ENCODE assay signal across 13 mouse cellular contexts in the genomic region with DNA sequence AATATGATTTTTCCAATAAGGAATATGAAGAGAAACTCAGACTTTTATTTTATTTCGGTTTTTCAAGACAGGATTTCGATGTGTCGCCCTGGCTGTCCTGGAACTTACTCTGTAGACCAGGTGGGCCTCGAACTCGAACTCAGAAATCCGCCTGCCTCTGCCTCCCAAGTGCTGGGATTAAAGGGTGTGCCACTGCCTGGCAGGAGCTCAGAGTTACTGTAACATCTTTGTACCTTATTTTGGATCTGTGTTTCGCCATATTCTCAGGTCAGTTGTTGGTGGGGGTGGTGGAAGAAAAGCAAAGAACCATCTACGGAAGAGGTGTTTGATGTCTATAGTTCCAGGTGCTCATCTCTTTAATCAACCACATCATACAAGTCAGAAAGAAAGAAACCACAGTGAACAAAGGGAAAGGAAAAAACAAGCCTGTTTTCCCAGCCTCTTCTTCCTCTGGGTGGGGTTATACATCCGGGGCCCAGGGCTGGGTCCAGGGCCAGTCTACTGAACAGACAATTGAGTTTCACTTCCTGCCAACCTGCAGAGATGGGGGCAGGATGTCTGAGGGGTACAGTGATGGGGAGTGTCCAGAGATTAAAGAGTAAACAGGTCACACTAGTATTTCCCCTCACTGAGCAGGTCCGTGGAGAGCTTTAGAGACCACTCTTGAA. TPM values are rescaled to one million over a fixed set of nuclear protein-coding genes. Genes with fewer than 3 reads are reported as not detected.
DNase-seq lines count a peak whose midpoint lies in the region; TF ChIP-seq lines count a peak whose summit lies in the region.
"Had no signal": no experiment of that assay in that cellular context is flagged by ENCODE, and none has a peak within 500 bp of the region (broad histone marks: within the 10 kb centered on the region; RNA-seq: fewer than 3 reads in every experiment).

No protein-coding gene starts in this region.

- WGBS in heart, embryonic 10.5 days = 86% methylated on average over 10 of the region's 10 CpGs
- 23% methylated on average over 10 of the region's 10 CpGs for WGBS in thymus, adult 2 months

- no peak overlapping the region for H3K27ac ChIP-seq in heart, embryonic 10.5 days
- peak overlapping the region; percentile 100 for H3K27ac ChIP-seq in thymus, adult 2 months (ENCODE audit: control insufficient read depth, insufficient read depth, low read length)
- H3K27ac ChIP-seq: heart, embryonic 13.5 days; liver, embryonic 13.5 days had no signal

- DNase-seq in heart, adult 18-20 months = peak; percentile 28 to 66
- no peak for DNase-seq in heart, embryonic 10.5 days (ENCODE audit: low spot score)
- peak; percentile 94 for DNase-seq in T-cell, adult 2 months (ENCODE audit: low spot score)
- DNase-seq in lung, postnatal 25 days (ENCODE audit: low spot score) = peak; percentile 74
- DNase-seq in thymus, adult 2 months = peak; percentile 86
- no peak for DNase-seq in layer of hippocampus, adult 18-20 months (ENCODE audit: low spot score in 2 of 2)
- DNase-seq in cerebellum, postnatal 4 days (ENCODE audit: low spot score in 2 of 2) = no peak
- DNase-seq in left cerebral cortex, adult 18-20 months (ENCODE audit: low spot score in 2 of 2) = no peak
- DNase-seq: kidney, postnatal 25 days; liver, embryonic 13.5 days; right cerebral cortex, postnatal 25 days had no signal

- peaks cover 27% of the 10 kb centered on the region for H3K27me3 ChIP-seq in heart, embryonic 10.5 days (ENCODE audit: insufficient read depth, poor library complexity, severe bottlenecking)
- no peaks in the 10 kb centered on the region for H3K27me3 ChIP-seq in thymus, adult 2 months (ENCODE audit: control insufficient read depth, insufficient read depth, low read length)
- H3K27me3 ChIP-seq: embryonic facial prominence, embryonic 15.5 days had no signal

- peaks cover 34% of the 10 kb centered on the region for H3K4me1 ChIP-seq in heart, embryonic 10.5 days
- H3K4me1 ChIP-seq in thymus, adult 2 months (replicated peaks; ENCODE audit: control insufficient read depth, insufficient read depth, low read length) = peaks cover 10% of the 10 kb centered on the region

- no peak overlapping the region for H3K4me3 ChIP-seq in heart, embryonic 10.5 days
- peak overlapping the region; percentile 67 for H3K4me3 ChIP-seq in thymus, adult 2 months (ENCODE audit: control insufficient read depth, insufficient read depth, low read length)
- H3K4me3 ChIP-seq: liver, embryonic 13.5 days had no signal

- H3K9me3 ChIP-seq in heart, embryonic 10.5 days = no peaks in the 10 kb centered on the region
- H3K9me3 ChIP-seq: embryonic facial prominence, embryonic 15.5 days; heart, embryonic 13.5 days; liver, embryonic 13.5 days had no signal

- no peak for TF ChIP-seq CTCF in thymus, adult 2 months (IDR thresholded peaks at IDR 0.05; ENCODE audit: borderline replicate concordance, control insufficient read depth, extremely low read depth, insufficient read depth, low read length, poor library complexity)

- no peaks in the 10 kb centered on the region for H3K36me3 ChIP-seq in heart, embryonic 10.5 days
- H3K36me3 ChIP-seq in thymus, adult 2 months (ENCODE audit: control insufficient read depth, insufficient read depth, low read length) = no peaks in the 10 kb centered on the region
- H3K36me3 ChIP-seq: embryonic facial prominence, embryonic 15.5 days; heart, embryonic 13.5 days; liver, embryonic 13.5 days had no signal

- TF ChIP-seq POLR2A in thymus, adult 2 months (IDR thresholded peaks at IDR 0.05; ENCODE audit: control insufficient read depth, extremely low read depth, insufficient read depth, low read length, poor library complexity) = peak; percentile 38; the same call in 1 of the 2 replicates

RNA-seq across cellular contexts. Expression of gene Dgka, which starts 1.4 kb away (rescaled TPM):
- 10 to 100 TPM; 11.5 to 16.1 TPM for total RNA-seq in heart, adult 18-20 months (2021)
- polyA plus RNA-seq in heart, embryonic 10.5 days (2016; fragmentation: Nextera tagmentation; extraction: Ambion mirVana) = 3.9 and 4.4 TPM in 2 replicates
- polyA plus RNA-seq in thymus, adult 2 months (2012; rRNA removed) = 326 and 374 TPM in 2 replicates
- total RNA-seq in layer of hippocampus, adult 18-20 months (2021) = 10 to 100 TPM; 10.9 to 12.8 TPM
- 1 to 10 TPM; 8.2 to 8.5 TPM for total RNA-seq in left cerebral cortex, adult 18-20 months (2021)

RNA-seq across cellular contexts. Expression of gene Pym1, which starts 1.6 kb away (rescaled TPM):
- total RNA-seq in heart, adult 18-20 months (2021) = 10 to 100 TPM in 1 of 2 experiments, 1 to 10 TPM in 1; 10.0 to 10.1 TPM
- 31.8 and 45.4 TPM in 2 replicates for polyA plus RNA-seq in heart, embryonic 10.5 days (2016; fragmentation: Nextera tagmentation; extraction: Ambion mirVana)
- polyA plus RNA-seq in thymus, adult 2 months (2012; rRNA removed) = 70.0 and 74.9 TPM in 2 replicates
- total RNA-seq in layer of hippocampus, adult 18-20 months (2021) = 10 to 100 TPM; 25.1 to 26.2 TPM
- total RNA-seq in left cerebral cortex, adult 18-20 months (2021) = 10 to 100 TPM; 25.0 to 25.7 TPM

RNA-seq across cellular contexts. Expression of gene Cdk2, which starts 41.2 kb away (rescaled TPM):
- total RNA-seq in heart, adult 18-20 months (2021) = 1 to 10 TPM; 8.2 to 9.1 TPM
- 106 and 110 TPM in 2 replicates for polyA plus RNA-seq in heart, embryonic 10.5 days (2016; fragmentation: Nextera tagmentation; extraction: Ambion mirVana)
- polyA plus RNA-seq in thymus, adult 2 months (2012; rRNA removed) = 87.6 and 100 TPM in 2 replicates
- total RNA-seq in layer of hippocampus, adult 18-20 months (2021) = 1 to 10 TPM; 1.4 to 2.6 TPM
- total RNA-seq in left cerebral cortex, adult 18-20 months (2021) = 1 to 10 TPM; 1.4 to 2.6 TPM

RNA-seq across cellular contexts. Expression of gene Pmel, which starts 42.1 kb away (rescaled TPM):
- total RNA-seq in heart, adult 18-20 months (2021) = 1 to 10 TPM in 1 of 2 experiments, under 1 TPM in 1; 0.65 to 1.1 TPM
- 0.75 and 0.89 TPM in 2 replicates for polyA plus RNA-seq in heart, embryonic 10.5 days (2016; fragmentation: Nextera tagmentation; extraction: Ambion mirVana)
- polyA plus RNA-seq in thymus, adult 2 months (2012; rRNA removed) = 1.0 TPM in 2 replicates
- total RNA-seq in layer of hippocampus, adult 18-20 months (2021) = under 1 TPM; 0.20 to 0.25 TPM
- under 1 TPM; 0.54 to 0.88 TPM for total RNA-seq in left cerebral cortex, adult 18-20 months (2021)

RNA-seq across cellular contexts. Expression of gene Mmp19, which starts 44.6 kb away (rescaled TPM):
- total RNA-seq in heart, adult 18-20 months (2021) = 1 to 10 TPM; 1.9 to 3.7 TPM
- polyA plus RNA-seq in heart, embryonic 10.5 days (2016; fragmentation: Nextera tagmentation; extraction: Ambion mirVana) = 0.28 and 1.7 TPM in 2 replicates
- polyA plus RNA-seq in thymus, adult 2 months (2012; rRNA removed) = 1.8 and 3.9 TPM in 2 replicates
- under 1 TPM; 0.43 to 0.50 TPM for total RNA-seq in layer of hippocampus, adult 18-20 months (2021)
- total RNA-seq in left cerebral cortex, adult 18-20 months (2021) = under 1 TPM; 0.63 to 0.66 TPM

Comparison
In these comparisons a context has a peak if more than half of its experiments do, and no peak if none do; other contexts are left out.
1. DNase-seq: peak in heart, adult 18-20 months (2 of 2), T-cell, adult 2 months (single experiment), lung, postnatal 25 days (single experiment) and thymus, adult 2 months (single experiment); none in heart, embryonic 10.5 days (single experiment), layer of hippocampus, adult 18-20 months (0 of 2), cerebellum, postnatal 4 days (0 of 2) and left cerebral cortex, adult 18-20 months (0 of 2).